Mouse (Mus musculus) small intestine, adult 2 months (tissue): ENCODE measurements around the gene Slc47a2.

Source experiments
- CTCF ChIP-seq: fragments of 200-500 bp; IDR thresholded peaks from 2 replicates; pipeline ENCODE4 v1.5.1; 2012; ENCODE audit warnings: low read depth, mild to moderate bottlenecking, control low read depth, inconsistent platforms, low read length, moderate library complexity, mixed read lengths; ENCODE audit not compliant: insufficient replicate concordance, insufficient read length; ENCODE audit errors: extremely low read depth
- POLR2A ChIP-seq: fragments of 200-500 bp; IDR thresholded peaks from 2 replicates; pipeline ENCODE4 v1.6.1; 2012; ENCODE audit warnings: low read depth, mild to moderate bottlenecking, control low read depth, inconsistent platforms, low read length, moderate library complexity

- TF ChIP-seq CTCF: no peak
- no peak for TF ChIP-seq POLR2A
Measured at GRCm38 (mm10) chr11:61297326-61297725, 45.3 kb downstream of the Slc47a2 start.
